16 mouse cellular contexts compared by ENCODE assay signal in genomic region chr19:46344710-46345419, GRCm38 (mm10).
"Had no signal": no experiment of that assay in that cellular context is flagged by ENCODE, and none has a peak within 500 bp of the region (broad histone marks: within the 10 kb centered on the region; RNA-seq: fewer than 3 reads in every experiment).

No protein-coding gene starts in this region.

- H3K27ac ChIP-seq: kidney, postnatal 0 days; layer of hippocampus, adult 2 months; limb, embryonic 15.5 days; liver, embryonic 13.5 days; macrophage; midbrain, embryonic 12.5 days; midbrain, embryonic 15.5 days; neural tube, embryonic 12.5 days; stomach, postnatal 0 days had no signal

- H3K4me3 ChIP-seq: layer of hippocampus, adult 2 months; limb, embryonic 15.5 days; liver, embryonic 13.5 days; midbrain, embryonic 12.5 days; midbrain, embryonic 15.5 days; neural tube, embryonic 12.5 days had no signal

- H3K9ac ChIP-seq: limb, embryonic 15.5 days; liver, embryonic 13.5 days; midbrain, embryonic 12.5 days; midbrain, embryonic 15.5 days; neural tube, embryonic 12.5 days had no signal

- DNase-seq: kidney, adult 2 months; kidney, postnatal 25 days; layer of hippocampus, adult 9-11 months; liver, embryonic 13.5 days; lung, adult 2 months; thymus, adult 2 months; thymus, postnatal 14 days; thymus, postnatal 4 days had no signal

- H3K4me2 ChIP-seq: limb, embryonic 15.5 days; liver, embryonic 13.5 days; midbrain, embryonic 12.5 days; midbrain, embryonic 15.5 days; neural tube, embryonic 12.5 days had no signal

- ATAC-seq: midbrain, embryonic 15.5 days had no signal

- H3K9me3 ChIP-seq: limb, embryonic 15.5 days; liver, embryonic 13.5 days; midbrain, embryonic 12.5 days; midbrain, embryonic 15.5 days; neural tube, embryonic 12.5 days had no signal

- H3K36me3 ChIP-seq: limb, embryonic 15.5 days; liver, embryonic 13.5 days; midbrain, embryonic 12.5 days; midbrain, embryonic 15.5 days; neural tube, embryonic 12.5 days had no signal
